Mouse (Mus musculus) liver, postnatal 0 days (tissue): ENCODE results near the gene Edem1. TPM values are rescaled to one million over a fixed set of nuclear protein-coding genes. Genes with fewer than 3 reads are reported as not detected.
A peak's percentile ranks its signal among the peaks of the same experiment; 100 is the strongest.

Experiments used
- ATAC-seq: fragments of 200-750 bp; cut with Nextera tagmentation; 2 replicates; pipeline ENCODE4 v1.8.0; 2017; ENCODE audit warnings: mild to moderate bottlenecking, moderate library complexity
- DNase-seq: peaks from one replicate; pipeline ENCODE4 v3.0.0-alpha.2; 2016
- H3K27ac ChIP-seq: fragments of 300-500 bp; sonication (generic); 2 replicates; pipeline ENCODE4 v1.5.1; 2014; ENCODE audit warnings: antibody characterized with exemption, moderate library complexity, mild to moderate bottlenecking, low read depth
- H3K27me3 ChIP-seq: fragments of 300-500 bp; sonication (generic); 2 replicates; pipeline ENCODE4 v1.6.1; 2014; ENCODE audit warnings: low read length, control low read depth, mixed read lengths; ENCODE audit not compliant: insufficient read depth
- H3K36me3 ChIP-seq: fragments of 300-500 bp; sonication (generic); replicated peaks from 2 replicates; pipeline ENCODE4 v1.6.1; 2014; ENCODE audit warnings: mild to moderate bottlenecking, control low read depth, low read length, moderate library complexity, mixed read lengths; ENCODE audit not compliant: insufficient read depth
- H3K4me1 ChIP-seq: fragments of 300-500 bp; sonication (generic); 2 replicates; pipeline ENCODE4 v1.6.1; 2014; ENCODE audit warnings: antibody characterized with exemption, mild to moderate bottlenecking, control low read depth; ENCODE audit not compliant: insufficient read depth
- H3K4me2 ChIP-seq: fragments of 300-500 bp; sonication (generic); 2 replicates; pipeline ENCODE4 v1.6.1; 2014; ENCODE audit warnings: low read depth, mild to moderate bottlenecking, low read length, moderate library complexity, mixed read lengths
- H3K4me3 ChIP-seq: fragments of 300-500 bp; sonication (generic); 2 replicates; pipeline ENCODE4 v1.5.1; 2014; ENCODE audit warnings: low read depth, low read length
- H3K9ac ChIP-seq: fragments of 300-500 bp; sonication (generic); replicated peaks from 2 replicates; pipeline ENCODE4 v1.6.1; 2014; ENCODE audit warnings: mild to moderate bottlenecking, moderate library complexity
- H3K9me3 ChIP-seq: fragments of 300-500 bp; sonication (generic); 2 replicates; pipeline ENCODE4 v1.6.1; 2016; ENCODE audit warnings: mild to moderate bottlenecking, control low read depth, low read length, mixed read lengths
- CTCF ChIP-seq: sonication (generic); IDR thresholded peaks from 2 replicates; pipeline ENCODE4 v1.5.1; 2016; ENCODE audit warnings: antibody characterized with exemption, low read depth
- EP300 ChIP-seq: IDR thresholded peaks from 2 replicates; pipeline ENCODE4 v1.6.1; 2016; ENCODE audit warnings: antibody characterized with exemption, low read depth, mild to moderate bottlenecking
- WGBS: fragments of 180-500 bp; shearing (Covaris S2); extraction: QIAGEN DNeasy Blood & Tissue Kit; methylation state at CpG from one replicate; pipeline ENCODE4 v1.1.7; 2014; ENCODE audit not compliant: insufficient replicate concordance; 5-methylcytosine and 5-hydroxymethylcytosine counted together
- polyA plus RNA-seq: library from polyadenylated mRNA; unstranded; fragments of >200 nt; fragmentation: Nextera tagmentation; extraction: Ambion mirVana; gene quantifications from 2 replicates; pipeline ENCODE4 v1.2.1, GENCODE M21; 2015

Edem1 gene
- 23.1 and 25.7 TPM in 2 replicates for polyA plus RNA-seq

DNA sequence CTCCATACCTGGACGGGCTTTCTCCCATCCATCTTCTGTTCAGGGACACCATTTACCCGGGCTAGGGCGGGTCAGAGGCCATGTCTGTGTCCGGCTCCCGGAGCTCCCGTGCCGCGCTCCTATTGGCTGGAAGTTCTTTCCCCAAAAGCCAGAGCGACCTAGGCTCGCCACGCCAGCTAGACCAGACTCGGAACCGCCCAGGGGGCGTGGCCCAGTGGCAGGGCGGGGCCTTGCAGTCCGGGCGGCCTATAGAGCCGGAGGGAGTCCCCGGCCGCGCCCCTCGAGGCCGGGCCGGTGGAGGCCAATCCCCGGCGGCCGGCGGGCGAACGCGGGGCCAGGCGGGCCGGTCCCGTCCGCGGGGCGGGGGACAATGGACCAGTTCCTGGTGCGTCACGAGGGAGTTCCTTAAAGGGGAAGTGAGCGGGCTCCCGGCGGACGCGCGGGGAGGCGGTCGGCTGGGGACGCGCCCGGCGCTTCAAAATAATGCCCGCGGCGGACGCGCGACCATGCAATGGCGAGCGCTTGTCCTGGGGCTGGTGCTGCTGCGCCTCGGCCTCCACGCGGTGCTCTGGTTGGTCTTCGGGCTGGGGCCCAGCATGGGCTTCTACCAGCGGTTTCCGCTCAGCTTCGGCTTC, at the start of gene Edem1:
TSS of gene Edem1 (plus strand) at position 408 of the 635 bp plus-strand sequence.
- Histone ChIP-seq H3K4me1 (peaks cover 47% of the 10 kb centered on the region), H3K9me3 (no peaks in the 10 kb centered on the region), H3K27me3 (no peaks in the 10 kb centered on the region), H3K4me3 (peak within 1 kb of the TSS; percentile 93), H3K9ac (peak within 1 kb of the TSS; percentile 95), H3K36me3 (peaks cover 6% of the 10 kb centered on the region), H3K4me2 (peak within 1 kb of the TSS; percentile 90), H3K27ac (peak within 1 kb of the TSS; percentile 89)
- WGBS, result under 1% methylated on average over 60 of the region's 67 CpGs
- ATAC-seq (peak; percentile 99), DNase-seq (peak; percentile 99)
- TF ChIP-seq EP300 (no peak), CTCF (0 out of 2 replicates have a peak, but pooled peaks have one; percentile 4)

DNA sequence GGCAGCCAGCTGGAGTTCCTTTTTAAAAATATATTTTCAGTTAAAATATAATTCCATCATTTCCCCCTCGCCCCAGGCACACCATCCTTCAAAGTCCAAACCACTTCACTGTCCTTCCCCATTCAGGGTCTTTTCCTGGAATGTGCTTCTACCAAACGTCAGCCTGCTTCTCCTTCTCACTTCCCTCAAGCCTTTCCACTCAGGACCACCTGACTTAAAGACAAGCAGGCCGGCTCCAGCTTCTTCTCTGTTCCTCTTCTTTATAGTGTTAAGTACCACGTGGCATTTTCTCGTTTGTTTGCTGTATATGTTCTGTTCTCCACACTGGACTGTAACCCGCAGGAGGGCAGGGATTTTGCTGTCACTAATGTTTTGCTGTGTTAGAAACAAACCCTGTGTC, 46.6 kb upstream of the Edem1 start:
- DNase-seq, result no peak
- peaks cover 16% of the 10 kb centered on the region for H3K4me1 ChIP-seq
- no peaks in the 10 kb centered on the region for H3K36me3 ChIP-seq
- TF ChIP-seq CTCF, result no peak
- no peak for TF ChIP-seq EP300
- ATAC-seq, result no peak
- WGBS, result 37% methylated on average over 6 of the region's 6 CpGs
- H3K27ac ChIP-seq, result no peak overlapping the region
- H3K9ac ChIP-seq, result no peak overlapping the region
- H3K9me3 ChIP-seq, result no peaks in the 10 kb centered on the region
- no peak overlapping the region for H3K4me2 ChIP-seq
- no peak overlapping the region for H3K4me3 ChIP-seq
- no peaks in the 10 kb centered on the region for H3K27me3 ChIP-seq

DNA sequence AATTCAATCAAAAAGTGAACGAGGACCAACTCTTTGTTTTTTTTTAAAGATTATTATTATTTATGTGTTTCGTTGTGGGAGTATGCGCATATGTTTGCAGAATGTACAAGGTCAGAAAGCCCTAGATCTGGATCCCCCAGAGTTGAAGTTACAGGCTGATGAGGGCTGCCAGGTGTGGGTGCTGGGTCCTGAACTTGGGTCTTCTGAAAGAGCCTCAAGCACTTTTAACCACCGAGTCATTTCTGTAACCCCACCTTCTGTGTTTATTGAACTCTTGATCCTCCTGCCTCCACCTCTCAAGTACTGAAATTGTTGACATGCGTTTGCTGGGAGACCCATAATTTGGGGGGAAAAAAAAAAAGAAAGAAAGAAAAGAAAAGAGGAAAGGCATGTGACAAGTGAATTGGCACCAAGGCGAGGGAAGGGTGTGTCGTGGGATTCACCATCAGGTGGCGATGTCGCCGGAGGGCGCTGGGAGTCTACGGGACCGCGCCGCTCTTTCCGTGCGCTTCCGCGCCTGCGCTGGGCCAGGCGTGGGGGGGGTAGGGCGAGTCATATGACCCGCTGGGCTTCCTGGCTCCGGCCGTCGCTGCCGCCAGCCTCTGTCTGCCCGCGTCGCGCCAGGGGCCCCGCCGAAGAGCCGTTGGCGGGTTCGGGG, 45.8 kb upstream of the Edem1 start, which contains the start of gene Arl8b:
TSS of gene Arl8b (plus strand) at position 574 of the 658 bp plus-strand sequence.
- H3K36me3 ChIP-seq, result no peaks in the 10 kb centered on the region
- TF ChIP-seq EP300, result peak; percentile 55; the same call in 1 of the 2 replicates
- TF ChIP-seq CTCF, result peak; percentile 97
- H3K4me2 ChIP-seq, result peak within 1 kb of the TSS; percentile 85
- DNase-seq (peak; percentile 97), ATAC-seq (peak; percentile 92)
- WGBS, result 12% methylated on average over 36 of the region's 36 CpGs
- peak within 1 kb of the TSS; percentile 91 for H3K9ac ChIP-seq
- H3K27ac ChIP-seq, result peak within 1 kb of the TSS; percentile 88
- no peaks in the 10 kb centered on the region for H3K27me3 ChIP-seq
- H3K4me3 ChIP-seq, result peak within 1 kb of the TSS; percentile 96
- H3K4me1 ChIP-seq, result peaks cover 16% of the 10 kb centered on the region
- H3K9me3 ChIP-seq, result no peaks in the 10 kb centered on the region

DNA sequence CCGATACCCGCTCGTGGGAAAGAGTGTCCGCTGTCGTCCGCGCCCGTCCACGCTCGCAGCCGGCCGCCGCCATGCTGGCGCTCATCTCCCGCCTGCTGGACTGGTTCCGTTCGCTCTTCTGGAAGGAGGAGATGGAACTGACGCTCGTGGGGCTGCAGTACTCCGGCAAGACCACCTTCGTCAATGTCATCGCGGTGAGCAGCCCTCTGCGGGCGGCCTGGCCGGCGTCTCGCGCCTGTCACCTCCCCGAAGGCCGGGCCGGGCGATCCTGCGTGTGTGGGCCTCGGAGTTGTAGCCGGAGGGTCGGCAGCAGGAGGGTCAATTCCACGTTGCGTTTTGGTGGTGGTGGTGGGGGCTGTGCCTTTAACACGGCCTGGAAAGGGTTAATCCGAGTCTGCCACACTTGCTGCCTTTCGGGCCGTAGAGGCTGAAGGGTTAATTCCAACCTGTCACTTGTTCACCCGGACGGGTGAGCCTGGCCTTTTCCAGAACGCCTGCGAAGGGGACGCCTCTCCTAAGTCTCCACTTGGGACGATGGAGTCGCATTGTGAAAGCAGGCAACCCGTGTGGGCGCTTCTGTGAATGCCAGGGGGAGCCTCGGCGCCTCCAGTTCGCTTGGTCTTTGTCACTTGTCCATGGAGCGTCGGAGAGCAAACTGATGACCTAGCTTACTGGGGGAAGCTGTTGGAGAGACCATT, 45.1 kb upstream of the Edem1 start:
- DNase-seq (peak; percentile 54), ATAC-seq (peak; percentile 34)
- Histone ChIP-seq H3K4me1 (peaks cover 16% of the 10 kb centered on the region), H3K27me3 (no peaks in the 10 kb centered on the region), H3K27ac (peak overlapping the region; percentile 88), H3K4me2 (peak overlapping the region; percentile 85), H3K36me3 (no peaks in the 10 kb centered on the region), H3K4me3 (peak overlapping the region; percentile 96), H3K9ac (peak overlapping the region; percentile 91), H3K9me3 (no peaks in the 10 kb centered on the region)
- TF ChIP-seq EP300, result no peak; the same call in 1 of the 2 replicates
- no peak for TF ChIP-seq CTCF
- 1% methylated on average over 50 of the region's 57 CpGs for WGBS

DNA sequence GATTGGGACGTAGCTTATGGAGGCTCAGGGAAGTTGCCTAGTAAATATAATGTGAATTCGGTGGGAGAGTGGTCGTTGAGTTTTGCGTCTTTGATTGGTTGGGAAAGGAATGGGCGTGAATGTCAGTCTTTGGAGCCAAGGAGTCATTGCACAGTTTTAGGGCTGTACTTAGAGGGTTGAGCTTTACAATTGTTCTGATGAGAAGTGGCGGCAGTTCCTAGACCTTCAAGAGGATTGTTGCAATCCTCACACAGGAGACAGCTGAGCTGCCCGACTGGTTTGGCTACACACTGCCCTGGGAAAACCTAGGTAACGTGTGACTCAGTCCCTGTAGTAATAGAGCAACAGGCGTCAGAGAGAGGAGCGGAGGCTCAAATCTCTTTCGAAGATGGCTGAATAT, 44.4 kb upstream of the Edem1 start:
- Histone ChIP-seq H3K9me3 (no peaks in the 10 kb centered on the region), H3K9ac (peak overlapping the region; percentile 91), H3K27me3 (no peaks in the 10 kb centered on the region), H3K4me3 (peak overlapping the region; percentile 96), H3K36me3 (no peaks in the 10 kb centered on the region), H3K4me2 (peak overlapping the region; percentile 85), H3K4me1 (peaks cover 16% of the 10 kb centered on the region), H3K27ac (peak overlapping the region; percentile 88)
- DNase-seq (no peak), ATAC-seq (no peak)
- 14% methylated on average over 11 of the region's 11 CpGs for WGBS
- no peak for TF ChIP-seq CTCF
- no peak for TF ChIP-seq EP300

DNA sequence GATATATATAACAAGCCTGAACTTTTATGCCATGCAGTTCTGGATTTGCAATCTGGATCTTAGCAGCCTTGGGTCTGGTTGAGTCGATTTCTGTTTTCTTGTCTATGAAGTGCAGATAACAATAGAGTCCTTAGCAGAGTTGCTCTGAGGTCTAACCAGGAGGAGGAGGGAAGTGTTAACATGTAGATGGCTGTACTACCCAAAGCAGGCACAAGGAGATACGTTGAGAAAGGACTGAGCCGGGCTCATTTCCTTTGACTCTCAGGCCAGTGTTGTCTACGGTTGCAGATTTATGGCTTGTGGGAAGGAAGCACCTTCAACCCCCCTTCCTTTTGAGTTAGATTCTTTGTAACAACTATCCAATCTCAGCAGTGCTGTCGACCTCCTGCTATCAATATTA, 43.6 kb upstream of the Edem1 start:
- TF ChIP-seq EP300 (no peak), CTCF (peak; percentile 33)
- Histone ChIP-seq H3K27me3 (no peaks in the 10 kb centered on the region), H3K4me1 (peaks cover 16% of the 10 kb centered on the region), H3K27ac (peak overlapping the region; percentile 88; the same call in 1 of the 2 replicates), H3K9me3 (no peaks in the 10 kb centered on the region), H3K4me2 (peak overlapping the region; percentile 85), H3K36me3 (no peaks in the 10 kb centered on the region), H3K4me3 (peak overlapping the region; percentile 96), H3K9ac (peak overlapping the region; percentile 91; the same call in 1 of the 2 replicates)
- peak; percentile 27; the same call in 1 of the 2 replicates for ATAC-seq
- 16% methylated on average over 5 of the region's 5 CpGs for WGBS
- DNase-seq, result no peak
